Mouse (Mus musculus): Measurements from ENCODE around the gene Fabp6.

DNA sequence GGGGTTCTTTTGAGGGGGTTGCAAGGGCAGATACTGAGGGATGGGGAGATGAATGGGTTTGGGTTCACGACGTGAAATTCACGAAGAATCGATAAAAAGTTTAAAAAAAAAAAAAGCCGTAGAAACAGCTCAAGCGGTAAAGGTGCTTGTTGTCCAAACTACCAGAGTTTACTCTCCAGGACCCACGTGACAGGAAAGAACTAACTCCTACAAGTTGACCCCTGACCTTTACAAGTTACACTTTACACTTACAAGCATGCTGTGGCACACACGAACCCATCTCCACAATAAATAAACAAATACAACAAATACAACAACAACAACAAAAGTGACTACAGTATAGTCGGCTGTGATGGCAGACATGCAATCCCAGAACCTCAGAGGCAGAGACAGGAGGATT lies 30.3 kb upstream of the Fabp6 start:
- TF ChIP-seq POLR2A (IDR thresholded peaks at IDR 0.05; ENCODE audit: control insufficient read depth in 1 of 2, insufficient read depth in 1 of 2, low read depth in 1 of 2, low read length in 2 of 2, poor library complexity in 1 of 2): no peak
- TF ChIP-seq MAX (IDR thresholded peaks at IDR 0.05; ENCODE audit: low read length): no peak
- TF ChIP-seq BHLHE40 (IDR thresholded peaks at IDR 0.05; ENCODE audit: borderline replicate concordance, low read depth, low read length): no peak
- TF ChIP-seq UBTF (IDR thresholded peaks at IDR 0.05; ENCODE audit: borderline replicate concordance, insufficient read depth, low read depth, low read length): no peak
- no peak for TF ChIP-seq ZC3H11A (IDR thresholded peaks at IDR 0.05; ENCODE audit: low read depth, low read length)
- no peak for TF ChIP-seq USF1 (IDR thresholded peaks at IDR 0.05; ENCODE audit: low read depth, low read length)
- TF ChIP-seq TAL1 (IDR thresholded peaks at IDR 0.05; ENCODE audit: low read length): no peak
- no peak for TF ChIP-seq ETS1 (IDR thresholded peaks at IDR 0.05; ENCODE audit: low read depth, low read length)
- TF ChIP-seq CTCF (IDR thresholded peaks at IDR 0.05 in 2 of 3, conservative IDR thresholded peaks at IDR 0.05 in 1 of 3; ENCODE audit: control insufficient read depth in 1 of 3, insufficient read depth in 1 of 3, low read depth in 2 of 3, low read length in 3 of 3, poor library complexity in 1 of 3, severe bottlenecking in 1 of 3): no peak
- TF ChIP-seq NELFE (IDR thresholded peaks at IDR 0.05; ENCODE audit: low read depth, low read length): no peak
- no peak for TF ChIP-seq MEF2A (IDR thresholded peaks at IDR 0.05; ENCODE audit: extremely low read depth, insufficient replicate concordance, low read depth, low read length, poor library complexity, severe bottlenecking)
- no peak for TF ChIP-seq SIN3A (IDR thresholded peaks at IDR 0.05; ENCODE audit: low read length)
- TF ChIP-seq MXI1 (IDR thresholded peaks at IDR 0.05; ENCODE audit: low read depth, low read length): no peak
- no peak for TF ChIP-seq TCF12 (IDR thresholded peaks at IDR 0.05; ENCODE audit: low read depth, low read length)

Measured in MEL (cell line).